20 mouse cellular contexts compared by ENCODE assay signal in genomic region chr13:102323876-102324275, GRCm38 (mm10).
DNase-seq lines count a peak whose midpoint lies in the region; ATAC-seq and TF ChIP-seq lines count a peak whose summit lies in the region.
"Had no signal": no experiment of that assay in that cellular context is flagged by ENCODE, and none has a peak within 500 bp of the region (broad histone marks: within the 10 kb centered on the region; RNA-seq: fewer than 3 reads in every experiment).

No protein-coding gene starts in this region.

- no peak for TF ChIP-seq CTCF in gastrocnemius, adult 2 months (IDR thresholded peaks at IDR 0.05)

- DNase-seq in frontal cortex, postnatal 25 days (ENCODE audit: low spot score in 2 of 2), result no peak
- DNase-seq in gastrocnemius, adult 2 months, result no peak
- no peak for DNase-seq in gastrocnemius, postnatal 10 days
- DNase-seq in left cerebral cortex, adult 9 months (ENCODE audit: low spot score in 2 of 2), result peak; percentile 15 to 45
- no peak for DNase-seq in left cerebral cortex, postnatal 4 days
- DNase-seq in right cerebral cortex, adult 2 months (ENCODE audit: low spot score in 2 of 2), result peak; percentile 28 to 31
- no peak for DNase-seq in right cerebral cortex, postnatal 14 days
- DNase-seq: adrenal gland, adult 8-10 months; adrenal gland, postnatal 25 days; cerebellum, adult 18-20 months; cerebellum, adult 9-10 months; cerebellum, postnatal 14 days; gastrocnemius, postnatal 25 days had no signal

- peak; percentile 100 for ATAC-seq in frontal cortex, adult (ENCODE audit: low TSS enrichment)
- ATAC-seq: activated CD4-positive, CD25-positive, alpha-beta regulatory T cell, adult 4 months; forebrain, embryonic 13.5 days; forebrain, embryonic 16.5 days had no signal

- intact Hi-C loops in gastrocnemius, adult 2 months (cut with DNase I), result loop anchor here (10.0 kb wide), 2 partner anchors 329 to 559 kb away; partner anchors contain the start of gene Pik3r1
- intact Hi-C loops in left cerebral cortex, postnatal 4 days (cut with DNase I), result no loop called here

- H3K4me3 ChIP-seq in gastrocnemius, adult 2 months, result no peak overlapping the region
- H3K4me3 ChIP-seq: forebrain, embryonic 10.5 days; forebrain, embryonic 13.5 days; hindbrain, embryonic 12.5 days; hindbrain, embryonic 15.5 days had no signal

- H3K27ac ChIP-seq in gastrocnemius, adult 2 months, result peak overlapping the region; percentile 56
- H3K27ac ChIP-seq: forebrain, embryonic 10.5 days; forebrain, embryonic 13.5 days; hindbrain, embryonic 12.5 days; hindbrain, embryonic 15.5 days had no signal

Comparison
In these comparisons a context has a peak if more than half of its experiments do, and no peak if none do; other contexts are left out.
1. DNase-seq: peak in left cerebral cortex, adult 9 months (2 of 2) and right cerebral cortex, adult 2 months (2 of 2); none in frontal cortex, postnatal 25 days (0 of 2), gastrocnemius, adult 2 months (single experiment), gastrocnemius, postnatal 10 days (single experiment), left cerebral cortex, postnatal 4 days (single experiment) and right cerebral cortex, postnatal 14 days (single experiment).